Mouse (Mus musculus) forebrain, embryonic 14.5 days (tissue): ENCODE measurements around the gene Mapt. TPM values are rescaled to one million over a fixed set of nuclear protein-coding genes. Genes with fewer than 3 reads are reported as not detected.
A peak's percentile ranks its signal among the peaks of the same experiment; 100 is the strongest.

Source experiments
- ATAC-seq: fragments of 200-750 bp; cut with Nextera tagmentation; 2 replicates; pipeline ENCODE4 v1.8.0; 2017; ENCODE audit warnings: mild to moderate bottlenecking, moderate library complexity
- DNase-seq: peaks from one replicate; pipeline ENCODE4 v3.0.0-alpha.2; 2015; ENCODE audit warnings: low spot score
- H3K27ac ChIP-seq: fragments of 300-500 bp; sonication (generic); 2 replicates; pipeline ENCODE4 v1.5.1; 2014; ENCODE audit warnings: low read depth, mild to moderate bottlenecking, control low read depth, low read length, moderate library complexity
- H3K27me3 ChIP-seq: fragments of 300-500 bp; sonication (generic); replicated peaks from 2 replicates; pipeline ENCODE4 v1.6.1; 2014; ENCODE audit warnings: low read length, control low read depth, mixed read lengths; ENCODE audit not compliant: control insufficient read depth, insufficient read depth
- H3K36me3 ChIP-seq: fragments of 300-500 bp; sonication (generic); 2 replicates; pipeline ENCODE4 v1.6.1; 2014; ENCODE audit warnings: low read length, control low read depth; ENCODE audit not compliant: control insufficient read depth, insufficient read depth
- H3K4me1 ChIP-seq: fragments of 300-500 bp; sonication (generic); 2 replicates; pipeline ENCODE4 v1.6.1; 2014; ENCODE audit warnings: antibody characterized with exemption, low read length, control low read depth; ENCODE audit not compliant: control insufficient read depth, insufficient read depth
- H3K4me2 ChIP-seq: fragments of 300-500 bp; sonication (generic); 2 replicates; pipeline ENCODE4 v1.6.1; 2014; ENCODE audit warnings: mild to moderate bottlenecking, control low read depth, low read length
- H3K4me3 ChIP-seq: fragments of 300-500 bp; sonication (generic); 2 replicates; pipeline ENCODE4 v1.5.1; 2014; ENCODE audit warnings: low read depth, low read length, control low read depth
- H3K9ac ChIP-seq: fragments of 300-500 bp; sonication (generic); 2 replicates; pipeline ENCODE4 v1.6.1; 2014; ENCODE audit warnings: mild to moderate bottlenecking, low read length, control low read depth, moderate library complexity
- H3K9me3 ChIP-seq: fragments of 300-500 bp; sonication (generic); replicated peaks from 2 replicates; pipeline ENCODE4 v1.6.1; 2016; ENCODE audit warnings: low read length, control low read depth, mixed read lengths; ENCODE audit not compliant: control insufficient read depth
- WGBS: fragments of 180-500 bp; shearing (Covaris S2); extraction: QIAGEN DNeasy Blood & Tissue Kit; methylation state at CpG from one replicate; pipeline ENCODE4 v1.1.7; 2014; 5-methylcytosine and 5-hydroxymethylcytosine counted together
- polyA plus RNA-seq: library from polyadenylated mRNA; unstranded; fragments of >200 nt; fragmentation: Nextera tagmentation; extraction: Ambion mirVana; gene quantifications from 2 replicates; pipeline ENCODE4 v1.2.1, GENCODE M21; 2014

Gene Mapt
- polyA plus RNA-seq, 1 experiment from 2014 or later = 354 TPM

DNA sequence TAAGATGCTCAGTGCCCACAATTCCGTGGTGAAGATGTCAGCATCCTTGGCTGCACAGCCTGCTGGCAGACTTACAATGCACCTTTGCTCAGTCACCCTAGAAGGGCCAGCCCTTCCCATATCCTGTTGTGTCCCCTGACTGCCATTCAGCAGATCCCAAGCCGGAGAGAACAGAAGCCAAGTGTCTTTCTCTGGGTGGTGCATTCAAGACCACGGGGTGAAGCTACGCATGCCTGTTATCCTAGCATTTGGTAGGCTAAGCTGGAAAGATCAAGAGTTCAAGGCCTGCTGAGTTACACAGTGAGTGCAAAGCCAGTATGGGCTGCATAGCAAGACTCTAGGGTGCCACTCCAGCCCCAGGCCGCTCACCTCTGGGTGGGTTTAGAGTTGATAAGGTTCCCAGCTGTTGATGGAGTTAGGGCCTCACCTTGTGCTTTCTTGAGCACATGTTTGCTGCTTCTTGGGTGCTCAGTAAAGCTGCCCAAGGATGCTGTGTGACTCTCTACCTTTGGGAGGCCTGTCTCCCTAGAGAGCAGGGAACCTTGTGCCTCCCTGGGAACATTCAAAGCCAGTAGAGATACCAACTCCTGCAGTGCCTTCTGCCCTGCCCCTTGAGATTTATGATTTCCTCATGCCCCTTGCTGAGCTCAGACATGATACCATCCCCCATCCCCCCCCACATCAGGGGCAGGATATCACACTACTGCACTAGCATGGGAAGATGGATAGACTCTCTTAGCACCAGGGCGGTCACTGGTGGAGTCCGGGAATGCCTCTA, 61.4 kb downstream of the Mapt start:
- Histone ChIP-seq H3K9ac (no peak overlapping the region), H3K9me3 (no peaks in the 10 kb centered on the region), H3K36me3 (peaks cover 11% of the 10 kb centered on the region; the same call in 1 of the 2 replicates), H3K4me2 (no peak overlapping the region), H3K4me1 (no peaks in the 10 kb centered on the region), H3K27me3 (no peaks in the 10 kb centered on the region), H3K4me3 (no peak overlapping the region), H3K27ac (no peak overlapping the region)
- WGBS = 91% methylated on average over 7 of the region's 7 CpGs
- ATAC-seq (no peak), DNase-seq (no peak)

GRCm38 (mm10) chr11:104293241-104293640, 62.1 kb downstream of the Mapt start:
- Histone ChIP-seq H3K4me1 (no peaks in the 10 kb centered on the region), H3K36me3 (peaks cover 6% of the 10 kb centered on the region; the same call in 1 of the 2 replicates), H3K4me2 (no peak overlapping the region), H3K9ac (no peak overlapping the region), H3K9me3 (no peaks in the 10 kb centered on the region), H3K4me3 (no peak overlapping the region), H3K27me3 (no peaks in the 10 kb centered on the region), H3K27ac (no peak overlapping the region)
- no peak for DNase-seq
- no peak for ATAC-seq
- WGBS = 82% methylated on average over 9 of the region's 9 CpGs

DNA sequence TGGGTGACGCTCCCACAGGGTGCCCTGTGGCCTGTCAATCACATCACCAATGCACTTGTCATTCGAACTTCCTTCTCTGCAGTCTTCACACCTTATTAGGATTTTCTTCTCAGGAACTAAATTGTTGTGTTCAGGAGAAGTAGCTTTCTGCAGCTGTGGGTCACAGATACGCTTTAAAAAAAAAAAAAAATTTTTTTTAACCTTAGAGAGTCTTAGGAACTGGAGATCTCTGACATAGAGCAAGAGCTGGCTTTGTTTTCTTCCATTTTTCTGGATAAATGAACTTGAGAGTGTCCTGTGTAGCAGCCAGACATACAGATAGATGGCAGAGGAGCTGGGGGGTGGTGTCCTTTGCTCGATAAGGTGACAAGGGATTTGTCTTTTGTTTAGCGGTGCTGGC, 64.0 kb downstream of the Mapt start:
- peaks cover 15% of the 10 kb centered on the region for H3K36me3 ChIP-seq

DNA sequence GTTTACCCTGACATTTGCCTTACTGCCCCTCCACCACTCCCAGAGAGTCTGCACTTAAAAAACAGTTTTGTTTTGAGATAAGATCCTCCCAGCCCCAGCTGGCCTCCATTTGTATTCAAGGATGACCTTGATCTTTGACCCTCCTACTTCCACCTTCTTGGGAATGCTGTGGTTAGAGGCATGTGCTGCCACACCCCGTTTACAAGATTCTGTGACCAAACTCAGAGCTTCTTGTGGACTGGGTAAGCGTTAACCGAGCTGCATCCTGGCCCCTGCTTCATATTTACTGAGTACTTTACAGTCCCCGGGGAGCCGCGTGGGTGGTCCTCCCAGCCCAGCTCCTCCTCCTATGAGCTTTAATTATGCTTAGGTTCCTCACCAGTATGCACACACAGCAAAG, 64.5 kb downstream of the Mapt start:
- Histone ChIP-seq H3K4me1 (no peaks in the 10 kb centered on the region), H3K4me3 (no peak overlapping the region), H3K9ac (no peak overlapping the region), H3K36me3 (peaks cover 15% of the 10 kb centered on the region), H3K27me3 (no peaks in the 10 kb centered on the region), H3K4me2 (no peak overlapping the region), H3K9me3 (no peaks in the 10 kb centered on the region), H3K27ac (no peak overlapping the region)
- no peak for ATAC-seq
- WGBS = 53% methylated on average over 6 of the region's 6 CpGs
- no peak for DNase-seq

More for the DNA sequence above, 64.0 kb downstream of the Mapt start:
- ATAC-seq (no peak), DNase-seq (no peak)
- H3K4me2 ChIP-seq = no peak overlapping the region
- H3K27me3 ChIP-seq = no peaks in the 10 kb centered on the region
- H3K4me1 ChIP-seq = no peaks in the 10 kb centered on the region
- H3K27ac ChIP-seq = no peak overlapping the region
- 58% methylated on average over 5 of the region's 5 CpGs for WGBS
- no peak overlapping the region for H3K4me3 ChIP-seq
- no peaks in the 10 kb centered on the region for H3K9me3 ChIP-seq
- H3K9ac ChIP-seq = no peak overlapping the region

DNA sequence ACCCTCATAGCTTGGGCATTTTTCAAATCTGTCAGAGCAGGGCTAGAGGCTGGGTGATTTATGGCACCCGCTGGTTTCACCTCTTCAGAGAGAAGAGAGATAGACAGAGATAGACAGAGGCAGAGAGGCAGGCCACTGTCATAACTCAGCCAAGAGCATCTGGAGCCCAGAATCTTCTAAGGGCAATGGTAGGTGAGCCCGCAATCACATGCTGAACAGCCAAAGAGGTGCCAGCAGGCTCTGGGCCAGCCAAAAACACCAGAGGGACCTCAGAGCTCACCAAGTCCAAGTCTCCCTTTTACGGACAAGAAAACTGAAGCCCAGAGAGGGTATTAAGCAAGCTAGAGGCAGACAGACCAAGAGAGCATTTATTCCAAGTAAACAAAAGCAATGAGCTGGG, 66.5 kb downstream of the Mapt start:
- no peaks in the 10 kb centered on the region for H3K27me3 ChIP-seq
- 82% methylated on average over 3 of the region's 3 CpGs for WGBS
- H3K4me3 ChIP-seq = no peak overlapping the region
- ATAC-seq = no peak
- no peak overlapping the region for H3K9ac ChIP-seq
- no peaks in the 10 kb centered on the region for H3K9me3 ChIP-seq
- H3K36me3 ChIP-seq = peaks cover 15% of the 10 kb centered on the region
- H3K4me1 ChIP-seq = no peaks in the 10 kb centered on the region
- DNase-seq = no peak
- H3K27ac ChIP-seq = no peak overlapping the region
- H3K4me2 ChIP-seq = no peak overlapping the region

DNA sequence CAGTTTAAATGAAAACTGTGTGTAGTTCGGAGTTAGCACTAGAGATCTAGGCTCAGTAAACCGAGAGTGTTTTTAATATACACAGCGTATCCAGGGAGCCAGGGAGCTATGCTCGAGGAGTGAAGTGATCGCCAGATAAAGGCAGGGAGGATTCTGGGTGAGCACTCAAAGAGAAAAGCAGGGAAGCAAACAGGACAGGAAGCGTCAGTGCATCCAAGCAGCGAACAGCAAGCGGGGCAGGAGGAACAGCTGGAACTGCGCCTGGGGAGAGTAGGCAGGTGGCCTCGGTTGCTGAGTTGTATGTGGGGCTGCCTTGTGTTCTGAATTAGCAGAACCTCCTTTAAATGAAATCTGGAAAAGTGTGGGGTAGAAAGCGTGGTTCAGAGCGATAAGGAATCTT, 71.4 kb downstream of the Mapt start:
- Histone ChIP-seq H3K9me3 (no peaks in the 10 kb centered on the region), H3K4me2 (no peak overlapping the region), H3K27me3 (no peaks in the 10 kb centered on the region), H3K9ac (no peak overlapping the region), H3K4me3 (no peak overlapping the region), H3K36me3 (peaks cover 23% of the 10 kb centered on the region), H3K4me1 (no peaks in the 10 kb centered on the region), H3K27ac (no peak overlapping the region)
- ATAC-seq (no peak), DNase-seq (peak; percentile 16)
- WGBS = 60% methylated on average over 12 of the region's 12 CpGs

- no peaks in the 10 kb centered on the region for H3K27me3 ChIP-seq
- 61% methylated on average over 8 of the region's 8 CpGs for WGBS
- no peaks in the 10 kb centered on the region for H3K4me1 ChIP-seq
- H3K9ac ChIP-seq = no peak overlapping the region
- H3K4me2 ChIP-seq = no peak overlapping the region
- DNase-seq (no peak), ATAC-seq (no peak)
- peaks cover 23% of the 10 kb centered on the region for H3K36me3 ChIP-seq
- H3K27ac ChIP-seq = no peak overlapping the region
- H3K9me3 ChIP-seq = no peaks in the 10 kb centered on the region
- H3K4me3 ChIP-seq = no peak overlapping the region
Observed at GRCm38 (mm10) chr11:104303088-104303960, 72.1 kb downstream of the Mapt start.

DNA sequence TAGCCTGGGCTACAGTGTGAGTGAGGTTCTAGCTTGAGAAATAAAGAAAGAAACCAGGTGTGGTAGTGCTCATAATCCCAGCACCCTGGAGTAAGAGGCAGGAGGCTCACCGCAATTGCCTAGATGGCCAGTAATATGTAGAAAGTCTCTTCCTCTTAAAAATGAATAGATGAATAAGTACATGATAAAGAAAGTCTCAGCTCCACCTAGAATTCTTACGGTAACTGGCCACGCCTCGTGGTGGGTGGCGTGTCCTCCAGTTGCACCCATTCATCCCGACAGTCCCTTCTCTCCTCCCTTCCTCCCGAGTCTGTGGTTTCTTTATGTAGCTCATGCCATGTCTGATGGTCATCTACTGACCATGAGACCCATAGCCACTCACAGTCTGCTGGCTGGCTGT, 74.5 kb downstream of the Mapt start:
- H3K4me3 ChIP-seq = no peak overlapping the region

GRCm38 (mm10) chr11:104306483-104306882, 75.3 kb downstream of the Mapt start:
- Histone ChIP-seq H3K9ac (no peak overlapping the region), H3K9me3 (no peaks in the 10 kb centered on the region), H3K4me1 (no peaks in the 10 kb centered on the region), H3K4me2 (no peak overlapping the region), H3K4me3 (no peak overlapping the region), H3K27me3 (0 out of 2 replicates have a peak, but pooled peaks cover 2% of the 10 kb centered on the region), H3K36me3 (peaks cover 27% of the 10 kb centered on the region), H3K27ac (no peak overlapping the region)
- WGBS = 91% methylated on average over 13 of the region's 13 CpGs
- ATAC-seq (no peak), DNase-seq (no peak)

More for the DNA sequence above, 74.5 kb downstream of the Mapt start:
- Histone ChIP-seq H3K9me3 (no peaks in the 10 kb centered on the region), H3K4me2 (no peak overlapping the region), H3K9ac (no peak overlapping the region), H3K36me3 (peaks cover 19% of the 10 kb centered on the region), H3K27me3 (0 out of 2 replicates have a peak, but pooled peaks cover 2% of the 10 kb centered on the region), H3K4me1 (no peaks in the 10 kb centered on the region), H3K27ac (no peak overlapping the region)
- no peak for DNase-seq
- no peak for ATAC-seq
- WGBS = 97% methylated on average over 7 of the region's 7 CpGs
